Mouse (Mus musculus) c-Kit-positive CD71-positive TER-119-negative erythroid progenitor cells, embryonic 14.5 days (primary cell): ENCODE results near the gene Btbd9.

Experiments used
- DNase-seq: peaks from one replicate; pipeline ENCODE4 v3.0.0-alpha.2; 2013; ENCODE audit warnings: low read depth

The Btbd9 gene

GRCm38 (mm10) chr17:30199374-30200247 lies 376.7 kb downstream of the Btbd9 start:
- DNase-seq, result no peak

GRCm38 (mm10) chr17:30198422-30198821 lies 377.9 kb downstream of the Btbd9 start:
- no peak for DNase-seq

GRCm38 (mm10) chr17:30197280-30198030 lies 378.8 kb downstream of the Btbd9 start:
- no peak for DNase-seq

GRCm38 (mm10) chr17:30196401-30197279 lies 379.6 kb downstream of the Btbd9 start:
- no peak for DNase-seq

- DNase-seq, result no peak
Measured at GRCm38 (mm10) chr17:30195591-30196183, 380.6 kb downstream of the Btbd9 start.

- no peak for DNase-seq
Measured at GRCm38 (mm10) chr17:30194629-30195445, 381.5 kb downstream of the Btbd9 start.

- DNase-seq, result no peak
Measured at GRCm38 (mm10) chr17:30194091-30194490, 382.2 kb downstream of the Btbd9 start.

- DNase-seq, result no peak
Measured at GRCm38 (mm10) chr17:30193615-30194014, 382.7 kb downstream of the Btbd9 start.

GRCm38 (mm10) chr17:30192416-30193005 lies 383.8 kb downstream of the Btbd9 start:
- DNase-seq, result no peak

GRCm38 (mm10) chr17:30191097-30191640 lies 385.1 kb downstream of the Btbd9 start:
- DNase-seq, result no peak

- no peak for DNase-seq
Measured at GRCm38 (mm10) chr17:30188031-30188981, 388.0 kb downstream of the Btbd9 start.

- DNase-seq, result no peak
Measured at GRCm38 (mm10) chr17:30187581-30187980, 388.7 kb downstream of the Btbd9 start.

GRCm38 (mm10) chr17:30187154-30187553 lies 389.1 kb downstream of the Btbd9 start:
- no peak for DNase-seq

GRCm38 (mm10) chr17:30183561-30183960 lies 392.7 kb downstream of the Btbd9 start:
- no peak for DNase-seq

GRCm38 (mm10) chr17:30182063-30182462 lies 394.2 kb downstream of the Btbd9 start:
- no peak for DNase-seq

- no peak for DNase-seq
Measured at GRCm38 (mm10) chr17:30181554-30181953, 394.7 kb downstream of the Btbd9 start.

GRCm38 (mm10) chr17:30180197-30180596 lies 396.1 kb downstream of the Btbd9 start:
- DNase-seq, result no peak

- no peak for DNase-seq
Measured at GRCm38 (mm10) chr17:30178402-30178801, 397.9 kb downstream of the Btbd9 start.

GRCm38 (mm10) chr17:30177435-30177834 lies 398.9 kb downstream of the Btbd9 start:
- DNase-seq, result no peak
